Mouse (Mus musculus) cerebellum, adult 11-12 months (tissue): ENCODE data around the gene Ahcyl2.
A peak's percentile ranks its signal among the peaks of the same experiment; 100 is the strongest.

Experiments
- DNase-seq: peaks from one replicate; pipeline ENCODE4 v3.0.0; 2022

Ahcyl2 gene

DNA sequence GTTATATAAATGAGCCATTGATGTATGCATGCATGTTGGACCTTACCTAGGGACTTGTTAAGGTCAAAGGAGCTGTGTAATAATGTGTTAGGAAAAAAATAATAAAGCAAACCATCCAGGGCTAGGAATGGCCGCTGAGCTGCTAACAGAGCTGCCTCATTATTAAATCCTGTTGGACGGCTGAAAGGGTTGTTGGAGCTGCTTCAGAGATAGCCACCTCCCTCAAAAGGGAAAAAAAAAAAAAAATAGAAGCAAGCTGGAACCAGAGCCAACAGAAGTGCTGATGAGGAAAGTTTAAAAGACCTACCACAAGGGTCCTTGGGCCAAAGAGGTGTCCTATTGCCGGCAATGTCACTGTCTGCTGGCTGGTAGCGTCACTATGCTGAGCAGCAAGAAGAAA is 91.5 kb downstream of the Ahcyl2 start:
- DNase-seq, result no peak

- DNase-seq, result no peak
These were observed 92.4 kb downstream of the Ahcyl2 start for GRCm38 (mm10) chr6:29860238-29860637.

GRCm38 (mm10) chr6:29864926-29865325 is 97.1 kb downstream of the Ahcyl2 start:
- DNase-seq, result no peak

GRCm38 (mm10) chr6:29866935-29867724 is 99.3 kb downstream of the Ahcyl2 start:
- no peak for DNase-seq

DNA sequence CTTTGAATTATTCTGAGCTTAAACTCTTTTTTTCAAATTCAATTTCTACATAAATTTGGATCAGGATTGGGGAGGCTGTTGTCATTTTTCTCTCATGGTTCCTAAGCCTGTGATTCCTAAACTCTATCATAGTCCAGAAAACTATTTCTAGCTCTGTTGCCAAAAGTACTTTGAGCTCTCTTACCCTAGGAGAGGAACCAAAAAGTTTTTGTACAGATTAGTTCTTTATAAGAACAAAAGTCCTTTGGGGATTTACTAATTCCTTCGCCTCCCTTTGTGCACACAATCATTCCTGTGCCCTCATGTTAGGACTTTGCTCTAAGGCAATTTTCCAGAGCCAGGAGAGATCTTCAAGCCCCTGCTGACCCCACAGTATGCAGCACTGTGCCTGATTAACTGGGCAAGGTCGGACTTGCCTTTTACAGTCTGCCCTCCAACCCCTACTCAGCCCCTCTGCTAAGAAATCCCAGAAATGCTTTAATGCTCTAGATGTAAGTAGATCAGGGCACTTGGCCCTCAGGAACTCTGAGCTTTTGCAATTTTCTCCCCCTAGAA is 100.6 kb downstream of the Ahcyl2 start:
- DNase-seq, result no peak

- DNase-seq, result no peak
These were observed 105.8 kb downstream of the Ahcyl2 start for GRCm38 (mm10) chr6:29873654-29874053.

DNA sequence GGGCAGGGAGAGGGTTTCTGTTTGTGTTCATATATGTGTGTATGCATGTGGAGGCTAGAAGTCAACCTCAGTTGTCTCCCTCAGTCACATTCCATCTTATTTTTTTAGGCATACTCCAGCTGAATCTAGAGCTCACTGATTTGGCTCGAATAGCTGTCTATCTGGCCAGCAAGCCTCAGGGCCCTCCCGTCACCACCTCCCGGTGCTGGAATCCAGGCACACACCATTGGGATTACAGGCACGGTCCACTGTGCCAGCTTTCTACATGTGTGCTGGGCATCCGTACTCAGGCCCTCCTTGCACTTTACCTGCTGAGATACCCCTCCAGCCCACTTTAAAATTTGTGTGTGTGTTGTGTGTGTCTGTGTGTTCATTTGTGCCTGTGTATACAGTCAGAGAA is 107.8 kb downstream of the Ahcyl2 start:
- DNase-seq, result no peak

DNA sequence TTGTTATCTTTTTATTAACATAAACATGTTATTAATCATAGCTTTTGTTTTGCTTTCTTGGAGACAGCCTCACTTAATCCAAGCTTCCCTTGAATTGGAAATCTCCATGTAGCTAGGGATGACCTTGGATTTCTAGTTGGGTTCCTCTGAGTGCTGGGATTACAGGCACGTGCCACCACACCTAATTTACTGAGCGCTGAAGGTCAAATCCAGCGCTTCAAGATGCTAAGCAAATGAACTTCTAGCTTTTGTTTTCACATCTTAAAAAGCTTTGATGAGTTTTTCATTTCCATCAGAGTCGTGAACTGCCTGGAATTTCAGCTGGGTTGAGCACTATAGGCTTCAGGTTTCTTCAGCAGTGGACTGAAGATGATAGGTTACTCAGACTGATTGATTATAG is 109.0 kb downstream of the Ahcyl2 start:
- no peak for DNase-seq

DNA sequence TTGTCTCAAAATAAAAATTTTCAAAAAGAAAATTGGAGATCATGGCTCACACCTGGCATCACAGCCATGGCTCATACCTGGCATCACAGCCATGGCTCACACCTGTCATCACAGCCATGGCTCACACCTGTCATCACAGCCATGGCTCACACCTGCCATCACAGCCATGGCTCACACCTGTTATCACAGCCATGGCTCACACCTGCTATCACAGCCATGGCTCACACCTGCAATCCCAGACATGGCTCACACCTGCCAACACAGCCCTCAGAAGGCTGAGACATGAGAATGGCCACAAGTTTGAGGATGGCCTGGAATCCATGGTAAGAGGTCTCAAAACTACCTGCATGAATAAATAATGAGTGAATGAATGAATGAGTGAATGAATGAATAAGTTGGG is 111.8 kb downstream of the Ahcyl2 start:
- DNase-seq, result no peak

GRCm38 (mm10) chr6:29880796-29881195 is 113.0 kb downstream of the Ahcyl2 start:
- DNase-seq, result no peak

- no peak for DNase-seq
These were observed 114.1 kb downstream of the Ahcyl2 start for GRCm38 (mm10) chr6:29881936-29882335.

GRCm38 (mm10) chr6:29882870-29883269 is 115.1 kb downstream of the Ahcyl2 start:
- DNase-seq, result no peak

DNA sequence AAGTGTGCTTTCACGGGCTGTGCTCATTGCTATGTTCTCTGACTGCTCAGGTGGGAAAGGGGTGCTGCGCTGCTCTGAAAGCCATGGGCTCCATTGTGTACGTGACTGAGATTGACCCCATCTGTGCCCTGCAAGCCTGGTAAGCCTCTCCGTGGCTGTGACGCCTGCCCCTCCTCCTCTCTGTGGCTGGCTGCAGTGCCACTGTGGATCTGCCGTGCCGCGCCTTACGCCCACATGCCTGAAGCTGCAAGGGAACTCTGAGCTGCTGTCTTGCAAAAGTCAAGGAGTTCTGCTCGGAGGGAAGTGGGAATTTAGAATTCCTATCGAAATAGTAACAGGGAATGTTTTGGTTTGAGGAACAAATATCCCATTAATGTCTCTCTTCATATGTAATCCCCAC is 123.3 kb downstream of the Ahcyl2 start:
- DNase-seq, result no peak

DNA sequence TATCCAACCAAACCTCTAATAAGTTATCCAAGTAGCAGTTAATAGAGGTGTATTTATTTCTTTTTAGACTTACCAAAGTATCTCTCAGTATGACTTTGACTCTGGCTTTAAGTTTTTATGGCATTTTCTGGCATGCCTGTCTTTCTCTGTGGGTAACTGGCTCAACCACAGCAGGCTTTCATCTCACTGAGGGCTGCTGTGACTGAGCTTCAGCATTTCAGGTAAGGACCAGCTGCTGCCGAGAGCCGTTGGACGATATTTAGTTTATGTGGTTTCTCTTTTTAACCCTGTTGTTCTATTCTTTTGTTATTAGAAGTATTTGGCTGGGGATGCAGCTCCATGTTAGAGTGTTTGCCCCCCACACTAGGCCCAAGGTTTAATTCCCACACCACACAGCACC is 129.2 kb downstream of the Ahcyl2 start:
- DNase-seq, result no peak

DNA sequence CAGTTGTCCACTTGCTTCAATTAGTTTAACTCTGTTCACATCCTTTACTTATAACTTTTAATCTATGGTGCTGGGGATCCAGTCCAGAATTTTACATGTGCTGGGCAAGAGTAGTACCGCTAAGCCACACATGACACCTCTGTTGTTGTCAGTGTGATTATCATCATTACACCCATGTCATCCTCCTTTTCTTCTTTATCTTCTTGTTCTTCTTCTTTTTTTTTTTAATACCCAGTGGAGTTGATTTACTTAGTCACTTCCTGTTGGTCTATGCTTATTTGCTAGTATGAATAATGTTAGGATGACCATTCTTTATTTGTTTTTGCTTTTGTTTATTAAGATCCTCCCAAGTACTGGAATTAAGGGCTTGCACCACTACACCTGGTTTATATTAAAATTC is 133.6 kb downstream of the Ahcyl2 start:
- no peak for DNase-seq

GRCm38 (mm10) chr6:29902256-29902655 is 134.4 kb downstream of the Ahcyl2 start:
- DNase-seq, result no peak

GRCm38 (mm10) chr6:29903343-29903914 is 135.6 kb downstream of the Ahcyl2 start:
- no peak for DNase-seq

GRCm38 (mm10) chr6:29904281-29904680 is 136.5 kb downstream of the Ahcyl2 start:
- no peak for DNase-seq

DNA sequence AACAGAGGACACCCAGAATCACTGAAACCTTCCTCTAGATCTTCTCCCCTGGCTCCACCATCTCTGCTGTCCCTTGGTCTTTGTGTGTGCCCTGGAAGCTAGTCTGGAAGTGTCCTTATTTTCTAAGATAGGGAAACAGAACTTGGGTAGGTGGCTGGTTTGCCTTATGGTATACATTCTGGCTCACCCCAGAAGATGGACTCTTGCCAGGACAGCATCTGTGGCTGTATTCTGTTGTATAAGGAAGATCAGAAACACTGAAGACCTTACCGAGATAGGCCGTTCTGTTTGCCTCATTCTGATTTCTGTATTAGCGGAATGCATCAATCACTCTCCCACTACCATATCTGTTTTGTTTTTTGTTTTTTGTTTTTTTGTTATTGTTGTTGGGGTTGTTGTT is 142.8 kb downstream of the Ahcyl2 start:
- no peak for DNase-seq

DNA sequence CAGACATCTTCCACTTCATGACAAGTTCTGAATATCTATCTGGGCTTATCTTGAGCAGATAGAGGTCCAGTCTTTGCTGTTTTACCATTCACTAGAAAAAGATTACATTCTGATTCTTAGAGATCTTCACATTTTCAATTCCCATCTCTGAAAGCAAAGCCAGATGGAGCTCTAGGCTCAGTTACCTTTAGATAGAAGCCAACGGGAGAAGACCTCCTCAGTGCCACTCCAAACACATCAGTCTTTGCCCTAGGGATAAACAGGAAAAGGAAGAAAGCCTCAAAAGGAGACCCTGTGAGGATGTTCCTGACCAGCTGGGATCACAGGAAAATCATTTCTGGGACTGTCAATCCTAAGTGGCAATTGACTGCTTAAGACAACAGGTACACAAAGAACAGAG is 145.9 kb downstream of the Ahcyl2 start:
- no peak for DNase-seq

GRCm38 (mm10) chr6:29914136-29914535 is 146.3 kb downstream of the Ahcyl2 start:
- no peak for DNase-seq

GRCm38 (mm10) chr6:29915836-29916235 is 148.0 kb downstream of the Ahcyl2 start:
- DNase-seq, result no peak

GRCm38 (mm10) chr6:29916530-29917382 is 148.9 kb downstream of the Ahcyl2 start, which contains the start of gene Strip2:
Strip2 (plus strand) TSS chr6:29917012.
- peak; percentile 91 for DNase-seq

GRCm38 (mm10) chr6:29917383-29917720 is 149.5 kb downstream of the Ahcyl2 start:
- peak; percentile 54 for DNase-seq
